Mouse (Mus musculus) MEL (cell line): Measurements from ENCODE around the gene Pgap3. TPM values are rescaled to one million over a fixed set of nuclear protein-coding genes. Genes with fewer than 3 reads are reported as not detected.

ENCODE experiments used
- DNase-seq: peaks from one replicate; pipeline ENCODE4 v3.0.0; 2011; ENCODE audit warnings: low read depth, low spot score
- H3K27ac ChIP-seq: 2 replicates; pipeline ENCODE4 v1.5.1; 2012; ENCODE audit warnings: low read depth, mild to moderate bottlenecking, control low read depth, low read length, moderate library complexity; ENCODE audit not compliant: control insufficient read depth
- H3K27me3 ChIP-seq, 2 experiments: fragments of 150-350 bp in 1 of 2; sonication (generic) in 1 of 2; 2 replicates each; pipeline ENCODE4 v1.6.1; 2012; ENCODE audit warnings: low read length in 2 of 2, mild to moderate bottlenecking in 2 of 2, improper control_type of control experiment in 1 of 2, moderate library complexity in 1 of 2; ENCODE audit not compliant: insufficient read depth in 2 of 2, control insufficient read depth in 1 of 2
- H3K36me3 ChIP-seq, 2 experiments: 2 replicates each; pipeline ENCODE4 v1.6.1; 2012 to 2014; ENCODE audit warnings: low read length in 2 of 2, improper control_type of control experiment in 1 of 2, inconsistent platforms in 1 of 2, mild to moderate bottlenecking in 1 of 2; ENCODE audit not compliant: insufficient read depth in 2 of 2, control insufficient read depth in 1 of 2
- H3K4me1 ChIP-seq, 2 experiments: fragments of 150-350 bp in 1 of 2; sonication (generic) in 1 of 2; 2 replicates each; pipeline ENCODE4 v1.6.1; 2012; ENCODE audit warnings: low read length in 2 of 2, improper control_type of control experiment in 1 of 2, mild to moderate bottlenecking in 1 of 2; ENCODE audit not compliant: insufficient read depth in 2 of 2, control insufficient read depth in 1 of 2
- H3K4me3 ChIP-seq, 2 experiments: fragments of 150-350 bp in 1 of 2; sonication (generic) in 1 of 2; 2 replicates each; pipeline ENCODE4 v1.5.1; 2012; ENCODE audit warnings: low read depth in 2 of 2, low read length in 2 of 2, mild to moderate bottlenecking in 2 of 2, moderate library complexity in 2 of 2, control low read depth in 1 of 2, improper control_type of control experiment in 1 of 2; ENCODE audit not compliant: control insufficient read depth in 1 of 2, insufficient read depth in 1 of 2
- H3K79me2 ChIP-seq: 2 replicates; pipeline ENCODE4 v1.6.1; 2012; ENCODE audit warnings: mild to moderate bottlenecking, low read length, moderate library complexity; ENCODE audit not compliant: control insufficient read depth, poor library complexity, insufficient read depth
- H3K9ac ChIP-seq: 2 replicates; pipeline ENCODE4 v1.6.1; 2012; ENCODE audit warnings: low read depth, mild to moderate bottlenecking, control low read depth, low read length, moderate library complexity; ENCODE audit not compliant: control insufficient read depth, poor library complexity, severe bottlenecking
- H3K9me3 ChIP-seq: fragments of 150-350 bp; sonication (generic); replicated peaks from 2 replicates; pipeline ENCODE4 v1.6.1; 2012; ENCODE audit warnings: mild to moderate bottlenecking, low read length, improper control_type of control experiment, moderate library complexity; ENCODE audit not compliant: insufficient read depth
- CHD2 ChIP-seq: IDR thresholded peaks from 2 replicates; pipeline ENCODE4 v1.6.1; 2011; ENCODE audit warnings: low read length, improper control_type of control experiment
- GABPA ChIP-seq: IDR thresholded peaks from 2 replicates; pipeline ENCODE4 v1.6.1; 2012; ENCODE audit warnings: low read depth, mild to moderate bottlenecking, inconsistent platforms, low read length, improper control_type of control experiment, moderate library complexity
- HCFC1 ChIP-seq: IDR thresholded peaks from 2 replicates; pipeline ENCODE4 v1.6.1; 2012; ENCODE audit warnings: low read depth, mild to moderate bottlenecking, inconsistent platforms, low read length, improper control_type of control experiment, moderate library complexity
- JUND ChIP-seq: IDR thresholded peaks from 2 replicates; pipeline ENCODE4 v1.6.1; 2011; ENCODE audit warnings: low read depth, mild to moderate bottlenecking, improper control_type of control experiment, low read length
- MAFK ChIP-seq: IDR thresholded peaks from 2 replicates; pipeline ENCODE4 v1.6.1; 2011; ENCODE audit warnings: low read depth, mild to moderate bottlenecking, low read length, improper control_type of control experiment, borderline replicate concordance
- MAX ChIP-seq: IDR thresholded peaks from 2 replicates; pipeline ENCODE4 v1.6.1; 2011; ENCODE audit warnings: low read length, improper control_type of control experiment
- MAZ ChIP-seq: IDR thresholded peaks from 2 replicates; pipeline ENCODE4 v1.6.1; 2012; ENCODE audit warnings: low read depth, mild to moderate bottlenecking, inconsistent platforms, low read length, improper control_type of control experiment
- MEF2A ChIP-seq: IDR thresholded peaks from 2 replicates; pipeline ENCODE4 v1.6.1; 2014; ENCODE audit warnings: low read depth, mild to moderate bottlenecking, inconsistent platforms, low read length, improper control_type of control experiment; ENCODE audit not compliant: poor library complexity, insufficient replicate concordance, severe bottlenecking; ENCODE audit errors: extremely low read depth
- MYB ChIP-seq: IDR thresholded peaks from 2 replicates; pipeline ENCODE4 v1.6.1; 2011; ENCODE audit warnings: mild to moderate bottlenecking, low read depth, low read length, improper control_type of control experiment
- NRF1 ChIP-seq: IDR thresholded peaks from 2 replicates; pipeline ENCODE4 v1.6.1; 2014; ENCODE audit warnings: low read depth, mild to moderate bottlenecking, inconsistent platforms, low read length, improper control_type of control experiment, moderate library complexity; ENCODE audit not compliant: poor library complexity, insufficient read depth, severe bottlenecking
- POLR2A ChIP-seq, 2 experiments: IDR thresholded peaks; 2 replicates each; pipeline ENCODE4 v1.6.1; 2011 to 2012; ENCODE audit warnings: low read length in 2 of 2, mild to moderate bottlenecking in 2 of 2, control low read depth in 1 of 2, improper control_type of control experiment in 1 of 2, low read depth in 1 of 2, moderate library complexity in 1 of 2; ENCODE audit not compliant: control insufficient read depth in 1 of 2, insufficient read depth in 1 of 2, poor library complexity in 1 of 2
- POLR2AphosphoS5 ChIP-seq: IDR thresholded peaks from 2 replicates; pipeline ENCODE4 v1.6.1; 2012; ENCODE audit warnings: low read depth, borderline replicate concordance, mild to moderate bottlenecking, inconsistent platforms, low read length, moderate library complexity, mixed read lengths
- RCOR1 ChIP-seq: IDR thresholded peaks from 2 replicates; pipeline ENCODE4 v1.6.1; 2012; ENCODE audit warnings: low read depth, mild to moderate bottlenecking, inconsistent platforms, low read length, improper control_type of control experiment
- SIN3A ChIP-seq: IDR thresholded peaks from 2 replicates; pipeline ENCODE4 v1.6.1; 2012; ENCODE audit warnings: low read length, improper control_type of control experiment, inconsistent platforms
- SMC3 ChIP-seq: IDR thresholded peaks from 2 replicates; pipeline ENCODE4 v1.6.1; 2011; ENCODE audit warnings: low read depth, low read length, improper control_type of control experiment
- TBP ChIP-seq: IDR thresholded peaks from 2 replicates; pipeline ENCODE4 v1.8.0; 2011; ENCODE audit warnings: low read depth, low read length, improper control_type of control experiment
- TCF12 ChIP-seq: IDR thresholded peaks from 2 replicates; pipeline ENCODE4 v1.6.1; 2014; ENCODE audit warnings: low read depth, mild to moderate bottlenecking, inconsistent platforms, low read length, improper control_type of control experiment, moderate library complexity
- UBTF ChIP-seq: IDR thresholded peaks from 2 replicates; pipeline ENCODE4 v1.6.1; 2012; ENCODE audit warnings: low read depth, mild to moderate bottlenecking, inconsistent platforms, low read length, improper control_type of control experiment, moderate library complexity, borderline replicate concordance; ENCODE audit not compliant: insufficient read depth
- USF2 ChIP-seq, 2 experiments: IDR thresholded peaks; 2 replicates each; pipeline ENCODE4 v1.6.1; 2011 to 2012; ENCODE audit warnings: improper control_type of control experiment in 2 of 2, low read length in 2 of 2, borderline replicate concordance in 1 of 2, inconsistent platforms in 1 of 2, low read depth in 1 of 2, mild to moderate bottlenecking in 1 of 2; ENCODE audit not compliant: insufficient read depth in 1 of 2
- ZMIZ1 ChIP-seq: IDR thresholded peaks from 2 replicates; pipeline ENCODE4 v1.6.1; 2012; ENCODE audit warnings: low read depth, mild to moderate bottlenecking, inconsistent platforms, low read length, improper control_type of control experiment, moderate library complexity
- ZNF384 ChIP-seq: IDR thresholded peaks from 2 replicates; pipeline ENCODE4 v1.6.1; 2012; ENCODE audit warnings: low read depth, mild to moderate bottlenecking, inconsistent platforms, low read length, improper control_type of control experiment
- polyA plus RNA-seq, 2 experiments: library from polyadenylated mRNA; stranded (reverse) in 1 of 2; unstranded in 1 of 2; fragments of >175 nt in 1 of 2; fragments of >200 nt in 1 of 2; gene quantifications; 2 replicates each; pipeline versions ENCODE4 v1.2.1 to v1.2.4; 2012; ENCODE audit warnings: low replicate concordance in 2 of 2, low read depth in 1 of 2; ENCODE audit not compliant: insufficient read length in 2 of 2, insufficient read depth in 1 of 2, missing spikeins in 1 of 2
- total RNA-seq: library from RNA; depleted of rRNA; stranded (reverse); fragments of 300-350 nt; gene quantifications from 2 replicates; pipeline ENCODE4 v1.2.3, GENCODE M21; 2012

Pgap3 gene
- total and polyA plus RNA-seq, 3 experiments, result 7.4 to 8.4 TPM; not detected in 1

- peaks cover 10 to 32% of the 10 kb centered on the region in 2 experiments for H3K4me1 ChIP-seq
- H3K27me3 ChIP-seq, result no peaks in the 10 kb centered on the region
- peaks cover 10% of the 10 kb centered on the region for H3K79me2 ChIP-seq
- no peak overlapping the region for H3K9ac ChIP-seq
- peaks cover 0 to 17% of the 10 kb centered on the region in 2 experiments; a peak in 2 of 4 replicates for H3K36me3 ChIP-seq
- H3K4me3 ChIP-seq, result no peak overlapping the region
- H3K9me3 ChIP-seq, result no peaks in the 10 kb centered on the region
- no peak overlapping the region for H3K27ac ChIP-seq
- no peak for TF ChIP-seq JUND
- no peak for TF ChIP-seq MAX
- no peak for TF ChIP-seq UBTF
- TF ChIP-seq MYB, result no peak
- TF ChIP-seq USF2 (IDR thresholded peaks at IDR 0.05; ENCODE audit: borderline replicate concordance in 1 of 2, insufficient read depth in 1 of 2, low read depth in 1 of 2, low read length in 2 of 2), result no peak
- TF ChIP-seq MAFK, result no peak
- TF ChIP-seq TBP, result no peak
- no peak for TF ChIP-seq ZMIZ1
- TF ChIP-seq RCOR1, result no peak
- no peak for TF ChIP-seq TCF12
- no peak for DNase-seq
Measured at GRCm38 (mm10) chr11:98354445-98354844, 45.8 kb downstream of the Pgap3 start.

GRCm38 (mm10) chr11:98353651-98354211, 46.6 kb downstream of the Pgap3 start:
- no peak overlapping the region for H3K27ac ChIP-seq
- H3K27me3 ChIP-seq, result no peaks in the 10 kb centered on the region
- H3K9me3 ChIP-seq, result no peaks in the 10 kb centered on the region
- TF ChIP-seq POLR2A (IDR thresholded peaks at IDR 0.05; ENCODE audit: control insufficient read depth in 1 of 2, insufficient read depth in 1 of 2, low read depth in 1 of 2, low read length in 2 of 2, poor library complexity in 1 of 2) (no peak), SMC3 (no peak), POLR2AphosphoS5 (no peak), MEF2A (no peak), NRF1 (no peak), JUND (no peak), HCFC1 (no peak), ZNF384 (no peak), MYB (no peak), MAZ (no peak), CHD2 (no peak), SIN3A (no peak), MAFK (no peak), GABPA (no peak)
- no peak for DNase-seq
- H3K4me1 ChIP-seq, result peaks cover 13 to 30% of the 10 kb centered on the region in 2 experiments
- H3K36me3 ChIP-seq, result peaks cover 0 to 15% of the 10 kb centered on the region in 2 experiments; a peak in 2 of 4 replicates
- peaks cover 6% of the 10 kb centered on the region for H3K79me2 ChIP-seq
- no peak overlapping the region for H3K4me3 ChIP-seq
- no peak overlapping the region for H3K9ac ChIP-seq
